Mouse (Mus musculus) heart, embryonic 11.5 days (tissue): ENCODE measurements around the gene Gm15737. TPM values are rescaled to one million over a fixed set of nuclear protein-coding genes. Genes with fewer than 3 reads are reported as not detected.

ENCODE experiments used
- ATAC-seq: fragments of 200-750 bp; cut with Nextera tagmentation; replicated peaks from 2 replicates; pipeline ENCODE4 v1.8.0; 2017; ENCODE audit warnings: moderate library complexity; ENCODE audit not compliant: insufficient number of reproducible peaks, low FRiP score, low TSS enrichment
- H3K27ac ChIP-seq: fragments of 300-500 bp; sonication (generic); 2 replicates; pipeline ENCODE4 v1.5.1; 2014; ENCODE audit warnings: mild to moderate bottlenecking, low read depth, low read length
- H3K27me3 ChIP-seq: fragments of 300-500 bp; sonication (generic); 2 replicates; pipeline ENCODE4 v1.6.1; 2014; ENCODE audit warnings: mild to moderate bottlenecking, low read length, mixed read lengths; ENCODE audit not compliant: control insufficient read depth, insufficient read depth
- H3K36me3 ChIP-seq: fragments of 300-500 bp; sonication (generic); 2 replicates; pipeline ENCODE4 v1.6.1; 2014; ENCODE audit warnings: mild to moderate bottlenecking, low read length, moderate library complexity, mixed read lengths; ENCODE audit not compliant: control insufficient read depth, insufficient read depth
- H3K4me1 ChIP-seq: fragments of 300-500 bp; sonication (generic); 2 replicates; pipeline ENCODE4 v1.6.1; 2014; ENCODE audit warnings: low read length; ENCODE audit not compliant: control insufficient read depth, insufficient read depth
- H3K4me2 ChIP-seq: fragments of 300-500 bp; sonication (generic); 2 replicates; pipeline ENCODE4 v1.6.1; 2014; ENCODE audit warnings: mild to moderate bottlenecking, moderate library complexity
- H3K4me3 ChIP-seq: fragments of 300-500 bp; sonication (generic); 2 replicates; pipeline ENCODE4 v1.5.1; 2014; ENCODE audit warnings: low read depth, low read length
- H3K9ac ChIP-seq: fragments of 300-500 bp; sonication (generic); 2 replicates; pipeline ENCODE4 v1.6.1; 2014; ENCODE audit warnings: mild to moderate bottlenecking, low read depth, low read length, moderate library complexity
- H3K9me3 ChIP-seq: fragments of 300-500 bp; sonication (generic); replicated peaks from 2 replicates; pipeline ENCODE4 v1.6.1; 2016; ENCODE audit warnings: low read length; ENCODE audit not compliant: control insufficient read depth
- WGBS: fragments of 180-500 bp; shearing (Covaris S2); extraction: QIAGEN DNeasy Blood & Tissue Kit; methylation state at CpG from one replicate; pipeline ENCODE4 v1.1.7; 2014; ENCODE audit not compliant: insufficient replicate concordance; 5-methylcytosine and 5-hydroxymethylcytosine counted together
- polyA plus RNA-seq: library from polyadenylated mRNA; unstranded; fragments of >200 nt; fragmentation: Nextera tagmentation; extraction: Ambion mirVana; gene quantifications from 2 replicates; pipeline ENCODE4 v1.2.1, GENCODE M21; 2014

Gene Gm15737
- polyA plus RNA-seq, 1 experiment from 2014 or later, result 0.33 TPM

- Histone ChIP-seq H3K4me2 (no peak overlapping the region), H3K27ac (no peak overlapping the region), H3K4me3 (no peak overlapping the region), H3K4me1 (peaks cover 19% of the 10 kb centered on the region), H3K9ac (no peak overlapping the region), H3K36me3 (no peaks in the 10 kb centered on the region), H3K9me3 (no peaks in the 10 kb centered on the region), H3K27me3 (no peaks in the 10 kb centered on the region)
- 75% methylated on average over 2 of the region's 2 CpGs for WGBS
- no peak for ATAC-seq
Observed at GRCm38 (mm10) chr6:92843474-92843873, 25.7 kb upstream of the Gm15737 start.

DNA sequence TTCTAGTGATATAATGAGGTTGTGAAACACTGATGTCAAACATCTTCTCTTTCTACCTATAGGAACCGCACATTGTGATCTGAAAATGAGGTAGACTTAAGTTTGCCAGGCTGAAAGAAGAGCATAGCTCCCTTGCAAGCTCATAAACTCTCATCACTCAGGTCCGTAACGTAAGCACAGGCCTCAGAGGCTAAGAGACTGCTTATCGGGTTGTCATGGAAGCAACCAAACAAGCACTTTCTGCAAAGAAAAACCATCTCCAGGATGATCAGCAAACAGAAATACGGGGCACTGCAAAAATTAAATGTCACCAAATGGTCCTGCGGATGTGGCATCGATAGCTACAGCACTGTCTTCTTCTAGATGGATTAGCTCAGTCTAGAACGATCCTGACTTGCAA lies 23.3 kb upstream of the Gm15737 start:
- H3K4me1 ChIP-seq, result peaks cover 26% of the 10 kb centered on the region
- no peak overlapping the region for H3K4me2 ChIP-seq
- H3K4me3 ChIP-seq, result no peak overlapping the region
- no peak for ATAC-seq
- H3K9ac ChIP-seq, result no peak overlapping the region
- peak overlapping the region; percentile 65; the same call in 1 of the 2 replicates for H3K27ac ChIP-seq
- no peaks in the 10 kb centered on the region for H3K9me3 ChIP-seq
- no peaks in the 10 kb centered on the region for H3K27me3 ChIP-seq
- no peaks in the 10 kb centered on the region for H3K36me3 ChIP-seq
- WGBS, result 56% methylated on average over 8 of the region's 8 CpGs

- peak overlapping the region; percentile 65; the same call in 1 of the 2 replicates for H3K27ac ChIP-seq
- 43% methylated on average over 4 of the region's 4 CpGs for WGBS
- peak overlapping the region; percentile 9; the same call in 1 of the 2 replicates for H3K4me2 ChIP-seq
- H3K4me1 ChIP-seq, result peaks cover 30% of the 10 kb centered on the region
- no peaks in the 10 kb centered on the region for H3K27me3 ChIP-seq
- no peaks in the 10 kb centered on the region for H3K9me3 ChIP-seq
- no peaks in the 10 kb centered on the region for H3K36me3 ChIP-seq
- no peak overlapping the region for H3K4me3 ChIP-seq
- no peak overlapping the region for H3K9ac ChIP-seq
- no peak for ATAC-seq
Observed at GRCm38 (mm10) chr6:92846614-92847013, 22.5 kb upstream of the Gm15737 start.

DNA sequence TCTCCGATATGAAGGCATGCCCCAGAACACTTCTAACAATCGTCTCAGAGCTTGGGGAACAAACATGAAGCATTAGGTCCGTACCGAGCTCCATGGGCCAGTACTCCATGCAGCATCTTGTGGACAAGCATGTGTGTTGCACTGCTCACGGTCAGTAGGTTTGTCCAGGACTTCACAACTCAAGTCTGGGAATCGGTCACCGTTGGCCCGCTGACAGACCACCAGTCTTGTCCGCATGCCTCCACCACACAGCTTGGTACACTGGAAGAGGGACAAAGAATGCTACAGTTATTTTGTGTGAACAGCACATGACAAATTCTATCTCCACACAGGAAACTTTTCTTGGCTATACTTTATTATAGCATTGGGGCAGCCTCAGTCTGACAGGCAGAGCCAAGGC lies 19.9 kb upstream of the Gm15737 start:
- WGBS, result 84% methylated on average over 9 of the region's 9 CpGs
- ATAC-seq, result no peak

DNA sequence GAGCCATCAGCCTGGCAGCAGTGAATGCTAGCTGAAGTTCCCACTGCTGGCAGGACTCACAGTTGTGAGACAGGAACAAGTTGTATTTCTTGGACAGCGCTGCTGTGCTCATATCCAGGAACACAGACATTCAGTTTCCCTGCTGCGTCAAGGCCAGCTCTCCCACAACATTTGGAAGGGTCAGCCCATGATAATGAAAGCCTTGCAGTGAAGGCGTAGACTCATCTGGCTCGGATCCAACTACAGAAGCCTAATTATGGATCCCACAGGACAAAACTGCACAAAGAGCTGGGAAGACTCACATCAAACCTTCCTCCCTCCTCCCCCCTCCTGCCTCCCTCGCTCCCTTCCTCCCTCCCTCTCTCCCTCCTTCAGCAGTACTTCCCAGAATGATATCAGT lies 18.9 kb upstream of the Gm15737 start:
- Histone ChIP-seq H3K4me1 (peaks cover 30% of the 10 kb centered on the region), H3K4me3 (no peak overlapping the region), H3K36me3 (no peaks in the 10 kb centered on the region), H3K27ac (peak overlapping the region; percentile 75), H3K9me3 (no peaks in the 10 kb centered on the region), H3K27me3 (no peaks in the 10 kb centered on the region), H3K4me2 (peak overlapping the region; percentile 22), H3K9ac (no peak overlapping the region)
- 29% methylated on average over 5 of the region's 5 CpGs for WGBS
- ATAC-seq, result peak; percentile 73

More for the DNA sequence above, 19.9 kb upstream of the Gm15737 start:
- no peak overlapping the region for H3K4me3 ChIP-seq
- no peak overlapping the region for H3K27ac ChIP-seq
- H3K36me3 ChIP-seq, result no peaks in the 10 kb centered on the region
- no peaks in the 10 kb centered on the region for H3K9me3 ChIP-seq
- no peak overlapping the region for H3K9ac ChIP-seq
- peaks cover 26% of the 10 kb centered on the region for H3K4me1 ChIP-seq
- H3K27me3 ChIP-seq, result no peaks in the 10 kb centered on the region
- no peak overlapping the region for H3K4me2 ChIP-seq

DNA sequence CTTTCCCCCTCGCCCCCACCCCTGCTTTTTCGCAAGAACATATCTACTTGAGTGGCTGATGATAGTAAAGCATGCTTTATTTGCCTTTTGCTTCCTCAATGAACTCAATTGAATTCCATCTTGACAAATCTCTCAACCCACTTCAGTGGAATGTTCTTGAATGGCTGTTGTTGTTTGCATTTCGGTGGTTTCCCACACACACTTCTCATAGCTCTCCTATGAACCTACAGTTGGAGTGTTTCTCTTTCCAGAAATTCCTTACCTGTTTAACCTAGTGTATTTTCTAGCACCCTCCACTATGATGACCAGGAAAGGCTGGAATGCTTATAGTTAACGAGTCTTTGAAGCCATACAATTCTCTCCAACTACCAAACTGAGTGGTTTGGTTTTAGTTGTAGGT lies 14.3 kb upstream of the Gm15737 start:
- 69% methylated on average over 4 of the region's 4 CpGs for WGBS
- H3K9ac ChIP-seq, result no peak overlapping the region
- no peaks in the 10 kb centered on the region for H3K27me3 ChIP-seq
- no peak overlapping the region for H3K4me2 ChIP-seq
- no peak overlapping the region for H3K4me3 ChIP-seq
- no peak overlapping the region for H3K27ac ChIP-seq
- H3K9me3 ChIP-seq, result no peaks in the 10 kb centered on the region
- no peaks in the 10 kb centered on the region for H3K36me3 ChIP-seq
- no peak for ATAC-seq
- H3K4me1 ChIP-seq, result peaks cover 14% of the 10 kb centered on the region

- Histone ChIP-seq H3K4me3 (no peak overlapping the region), H3K4me1 (peaks cover 19% of the 10 kb centered on the region), H3K9ac (no peak overlapping the region), H3K36me3 (no peaks in the 10 kb centered on the region), H3K4me2 (no peak overlapping the region), H3K9me3 (no peaks in the 10 kb centered on the region), H3K27me3 (no peaks in the 10 kb centered on the region), H3K27ac (no peak overlapping the region)
- WGBS, result 85% methylated on average over 13 of the region's 13 CpGs
- ATAC-seq, result no peak
Observed at GRCm38 (mm10) chr6:92857761-92858160, 11.4 kb upstream of the Gm15737 start.

DNA sequence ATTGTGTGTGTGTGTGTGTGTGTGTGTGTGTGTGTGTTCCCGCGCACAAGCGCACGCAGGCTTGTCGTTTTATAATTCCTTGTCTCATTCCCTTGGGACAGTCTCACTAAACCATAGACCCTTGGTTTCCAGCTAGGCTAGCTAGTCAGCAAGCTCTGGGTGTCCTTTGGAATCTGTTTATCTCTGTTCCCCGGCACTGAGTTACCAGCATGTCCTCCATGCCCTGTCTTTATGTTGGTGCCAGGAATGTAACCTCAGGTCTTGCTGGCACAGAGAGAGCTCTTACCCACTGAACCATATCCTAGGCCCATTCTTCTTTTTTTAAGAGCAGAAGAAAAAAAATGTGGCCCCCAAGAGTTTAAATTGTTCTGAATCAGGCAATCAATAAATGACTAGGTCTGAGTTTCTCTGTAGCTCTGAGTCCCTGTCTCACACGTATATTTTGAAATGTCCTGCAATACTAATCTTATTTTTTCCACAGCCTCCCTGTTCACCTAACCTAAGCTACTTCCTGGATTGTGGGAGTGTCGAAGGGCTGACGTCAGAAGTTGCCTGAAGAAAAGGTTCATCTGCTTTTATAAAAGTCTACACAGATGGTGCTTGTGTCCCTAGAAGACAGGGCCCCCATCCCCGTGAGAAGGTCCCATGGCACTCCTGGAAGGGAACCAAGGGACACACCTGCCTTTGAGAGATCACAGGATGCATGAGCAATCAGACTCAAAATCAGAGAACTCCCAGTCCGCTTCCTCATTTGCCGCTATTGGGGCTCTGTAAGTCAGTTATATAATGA lies 10.2 kb upstream of the Gm15737 start:
- ATAC-seq, result no peak
- no peak overlapping the region for H3K4me3 ChIP-seq
- no peak overlapping the region for H3K9ac ChIP-seq
- H3K27me3 ChIP-seq, result no peaks in the 10 kb centered on the region
- WGBS, result 81% methylated on average over 12 of the region's 12 CpGs
- H3K4me1 ChIP-seq, result peaks cover 20% of the 10 kb centered on the region
- no peak overlapping the region for H3K4me2 ChIP-seq
- H3K27ac ChIP-seq, result no peak overlapping the region
- H3K36me3 ChIP-seq, result no peaks in the 10 kb centered on the region
- no peaks in the 10 kb centered on the region for H3K9me3 ChIP-seq
